Mouse (Mus musculus) forebrain, postnatal 0 days (tissue): ENCODE measurements around the gene Bst2. TPM values are rescaled to one million over a fixed set of nuclear protein-coding genes. Genes with fewer than 3 reads are reported as not detected.

Experiments
- ATAC-seq: fragments of 200-750 bp; cut with Nextera tagmentation; 2 replicates; pipeline ENCODE4 v1.8.0; 2017; ENCODE audit warnings: mild to moderate bottlenecking, moderate library complexity
- DNase-seq: peaks from one replicate; pipeline ENCODE4 v3.0.0-alpha.2; 2015
- H3K27ac ChIP-seq: fragments of 300-500 bp; sonication (generic); 2 replicates; pipeline ENCODE4 v1.5.1; 2014; ENCODE audit warnings: low read depth, mild to moderate bottlenecking, antibody characterized with exemption, low read length, moderate library complexity, mixed read lengths
- H3K27me3 ChIP-seq: fragments of 300-500 bp; sonication (generic); 2 replicates; pipeline ENCODE4 v1.6.1; 2014; ENCODE audit warnings: mild to moderate bottlenecking, low read length, mixed read lengths; ENCODE audit not compliant: insufficient read depth
- H3K36me3 ChIP-seq: fragments of 300-500 bp; sonication (generic); 2 replicates; pipeline ENCODE4 v1.6.1; 2014; ENCODE audit warnings: mild to moderate bottlenecking, moderate library complexity; ENCODE audit not compliant: insufficient read depth
- H3K4me1 ChIP-seq: fragments of 300-500 bp; sonication (generic); 2 replicates; pipeline ENCODE4 v1.6.1; 2014; ENCODE audit warnings: antibody characterized with exemption; ENCODE audit not compliant: insufficient read depth
- H3K4me2 ChIP-seq: fragments of 300-500 bp; sonication (generic); 2 replicates; pipeline ENCODE4 v1.6.1; 2014; ENCODE audit warnings: low read depth, mild to moderate bottlenecking, moderate library complexity
- H3K4me3 ChIP-seq: fragments of 300-500 bp; sonication (generic); 2 replicates; pipeline ENCODE4 v1.5.1; 2014; ENCODE audit warnings: low read depth, low read length, mixed read lengths
- H3K9ac ChIP-seq: fragments of 300-500 bp; sonication (generic); 2 replicates; pipeline ENCODE4 v1.6.1; 2014; ENCODE audit warnings: mild to moderate bottlenecking
- H3K9me3 ChIP-seq: fragments of 300-500 bp; sonication (generic); 2 replicates; pipeline ENCODE4 v1.6.1; 2016; ENCODE audit warnings: low read length
- CTCF ChIP-seq: sonication (generic); IDR thresholded peaks from 2 replicates; pipeline ENCODE4 v1.5.1; 2016; ENCODE audit warnings: antibody characterized with exemption, control low read depth, low read depth
- WGBS: fragments of 180-500 bp; shearing (Covaris S2); extraction: QIAGEN DNeasy Blood & Tissue Kit; methylation state at CpG from one replicate; pipeline ENCODE4 v1.1.7; 2014; 5-methylcytosine and 5-hydroxymethylcytosine counted together
- polyA plus RNA-seq: library from polyadenylated mRNA; unstranded; fragments of >200 nt; fragmentation: Nextera tagmentation; extraction: Ambion mirVana; gene quantifications from 2 replicates; pipeline ENCODE4 v1.2.1, GENCODE M21; 2015
- total RNA-seq: library from RNA; depleted of rRNA; stranded (reverse); fragments of >200 nt; gene quantifications from 2 replicates; pipeline ENCODE4 v1.2.3, GENCODE M21; 2014

Bst2 gene
- total and polyA plus RNA-seq, 2 experiments from 2014 or later: 17.8 to 19.3 TPM

GRCm38 (mm10) chr8:71568387-71568937, 31.2 kb upstream of the Bst2 start, which contains the start of gene Slc27a1:
Gene Slc27a1 (plus strand): TSS chr8:71568882.
- H3K9me3 ChIP-seq: no peaks in the 10 kb centered on the region
- no peak for TF ChIP-seq CTCF
- WGBS: 14% methylated on average over 13 of the region's 13 CpGs
- H3K36me3 ChIP-seq: no peaks in the 10 kb centered on the region
- H3K27me3 ChIP-seq: no peaks in the 10 kb centered on the region
- peak within 1 kb of the TSS; percentile 75 for H3K4me2 ChIP-seq
- ATAC-seq (peak; percentile 3; the same call in 1 of the 2 replicates), DNase-seq (peak; percentile 73)
- H3K4me1 ChIP-seq: peaks cover 7% of the 10 kb centered on the region; the same call in 1 of the 2 replicates
- peak within 1 kb of the TSS; percentile 87 for H3K27ac ChIP-seq
- peak within 1 kb of the TSS; percentile 73 for H3K4me3 ChIP-seq
- H3K9ac ChIP-seq: peak within 1 kb of the TSS; percentile 71

DNA sequence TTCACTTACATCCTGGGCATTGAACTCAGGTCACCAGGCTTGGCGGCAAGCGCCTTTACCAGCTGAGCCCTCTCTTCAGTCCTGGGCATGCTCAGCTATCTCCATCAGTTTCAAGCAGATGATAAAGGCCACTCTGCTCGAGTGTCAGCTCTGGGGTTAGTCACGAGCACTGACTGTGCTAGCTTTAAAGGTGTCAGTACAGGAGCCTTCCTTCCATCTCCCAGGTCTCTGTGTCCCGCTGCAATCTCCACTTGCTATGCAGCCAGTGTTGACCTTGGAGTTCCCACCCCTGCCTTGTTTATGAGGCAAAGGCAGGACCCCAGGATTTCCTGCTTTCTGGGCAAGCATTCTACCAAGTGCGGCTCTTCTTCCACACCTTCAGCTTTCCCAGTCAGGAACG, 30.3 kb upstream of the Bst2 start:
- no peaks in the 10 kb centered on the region for H3K36me3 ChIP-seq
- no peak for DNase-seq
- TF ChIP-seq CTCF: no peak

GRCm38 (mm10) chr8:71566501-71566900, 29.2 kb upstream of the Bst2 start, which contains the start of gene Nxnl1:
Gene Nxnl1 (minus strand): TSS chr8:71566601.
- no peak within 1 kb of the TSS for H3K27ac ChIP-seq
- H3K4me1 ChIP-seq: peaks cover 7% of the 10 kb centered on the region; the same call in 1 of the 2 replicates
- no peak for TF ChIP-seq CTCF
- no peak within 1 kb of the TSS for H3K4me3 ChIP-seq
- ATAC-seq: no peak
- H3K9me3 ChIP-seq: no peaks in the 10 kb centered on the region
- H3K36me3 ChIP-seq: no peaks in the 10 kb centered on the region
- H3K9ac ChIP-seq: no peak within 1 kb of the TSS
- WGBS: 65% methylated on average over 3 of the region's 3 CpGs
- peaks cover 15% of the 10 kb centered on the region for H3K27me3 ChIP-seq
- H3K4me2 ChIP-seq: no peak within 1 kb of the TSS
- DNase-seq: no peak

More for the DNA sequence above, 30.3 kb upstream of the Bst2 start:
- ATAC-seq: no peak
- H3K27ac ChIP-seq: 0 out of 2 replicates have a peak overlapping the region, but pooled peaks have one; percentile 50
- 76% methylated on average over 7 of the region's 7 CpGs for WGBS
- H3K4me3 ChIP-seq: no peak overlapping the region
- no peak overlapping the region for H3K9ac ChIP-seq
- peaks cover 7% of the 10 kb centered on the region; the same call in 1 of the 2 replicates for H3K4me1 ChIP-seq
- H3K9me3 ChIP-seq: no peaks in the 10 kb centered on the region
- H3K4me2 ChIP-seq: no peak overlapping the region
- peaks cover 4% of the 10 kb centered on the region for H3K27me3 ChIP-seq

DNA sequence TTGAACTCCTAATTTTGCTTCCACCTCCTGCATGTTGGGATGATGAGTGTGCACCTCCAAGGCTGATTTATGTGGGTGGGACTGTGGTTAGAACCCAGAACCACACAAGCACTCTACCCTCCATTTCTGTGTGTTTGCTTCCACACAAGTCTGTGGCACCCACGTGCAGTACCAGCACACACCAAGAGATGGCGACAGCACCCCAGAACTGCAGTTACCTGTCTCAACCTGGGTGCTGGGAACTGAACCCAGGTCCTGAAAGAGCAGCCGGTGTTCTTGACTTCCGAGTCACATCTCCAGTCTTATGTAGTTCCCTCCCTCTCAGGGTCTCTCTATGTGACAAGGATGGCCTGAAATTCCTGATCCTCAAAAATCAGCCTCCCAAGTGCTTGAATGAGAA, 26.7 kb upstream of the Bst2 start:
- no peak overlapping the region for H3K27ac ChIP-seq
- no peak for ATAC-seq
- no peak for DNase-seq
- no peaks in the 10 kb centered on the region for H3K9me3 ChIP-seq
- H3K9ac ChIP-seq: no peak overlapping the region
- H3K36me3 ChIP-seq: no peaks in the 10 kb centered on the region
- 86% methylated on average over 4 of the region's 4 CpGs for WGBS
- no peak overlapping the region for H3K4me3 ChIP-seq
- peak; percentile 40 for TF ChIP-seq CTCF
- peaks cover 4% of the 10 kb centered on the region; the same call in 1 of the 2 replicates for H3K4me1 ChIP-seq
- H3K4me2 ChIP-seq: no peak overlapping the region
- peaks cover 34% of the 10 kb centered on the region for H3K27me3 ChIP-seq

GRCm38 (mm10) chr8:71562751-71563150, 25.5 kb upstream of the Bst2 start:
- Histone ChIP-seq H3K27ac (no peak overlapping the region), H3K36me3 (no peaks in the 10 kb centered on the region), H3K4me2 (peak overlapping the region; percentile 42), H3K4me3 (peak overlapping the region; percentile 14), H3K9me3 (no peaks in the 10 kb centered on the region), H3K9ac (no peak overlapping the region; the same call in 1 of the 2 replicates), H3K27me3 (peaks cover 47% of the 10 kb centered on the region), H3K4me1 (no peaks in the 10 kb centered on the region)
- peak; percentile 65 for ATAC-seq
- 3% methylated on average over 33 of the region's 33 CpGs for WGBS
- peak; percentile 63 for DNase-seq
- TF ChIP-seq CTCF: peak; percentile 78

GRCm38 (mm10) chr8:71561401-71561800, 24.1 kb upstream of the Bst2 start:
- Histone ChIP-seq H3K36me3 (no peaks in the 10 kb centered on the region), H3K4me3 (no peak overlapping the region), H3K9ac (no peak overlapping the region), H3K4me1 (no peaks in the 10 kb centered on the region), H3K4me2 (no peak overlapping the region), H3K27ac (no peak overlapping the region), H3K9me3 (no peaks in the 10 kb centered on the region), H3K27me3 (peaks cover 60% of the 10 kb centered on the region)
- TF ChIP-seq CTCF: peak; percentile 94
- peak; percentile 70 for ATAC-seq
- peak; percentile 85 for DNase-seq
- WGBS: 2% methylated on average over 15 of the region's 15 CpGs

DNA sequence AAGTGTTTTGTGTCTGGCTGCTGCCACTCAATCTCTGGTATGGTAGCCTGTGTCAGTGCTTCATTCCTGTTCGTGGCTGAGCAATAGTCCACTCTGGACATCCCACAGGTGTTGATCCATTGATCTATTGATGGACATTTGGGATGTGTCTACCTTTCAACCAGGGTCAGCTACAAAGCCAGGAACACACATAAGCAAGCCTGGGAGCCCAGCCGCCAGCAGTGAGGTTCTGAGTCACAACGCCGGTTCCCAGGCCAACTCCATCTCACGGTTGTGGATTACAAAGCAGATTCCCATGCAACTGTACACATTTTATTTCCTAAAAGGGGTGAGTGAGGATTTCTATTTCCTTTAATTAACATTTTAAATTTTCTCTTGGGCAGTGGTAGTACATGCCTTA, 23.5 kb upstream of the Bst2 start:
- Histone ChIP-seq H3K4me1 (no peaks in the 10 kb centered on the region), H3K9ac (no peak overlapping the region), H3K36me3 (no peaks in the 10 kb centered on the region), H3K9me3 (no peaks in the 10 kb centered on the region), H3K4me2 (no peak overlapping the region), H3K27me3 (peaks cover 62% of the 10 kb centered on the region), H3K4me3 (no peak overlapping the region), H3K27ac (no peak overlapping the region)
- no peak for TF ChIP-seq CTCF
- WGBS: 83% methylated on average over 5 of the region's 5 CpGs
- DNase-seq: no peak
- no peak for ATAC-seq
